Mouse (Mus musculus) ovary, postnatal 14 days (tissue): ENCODE data around the gene Gm4778.
"Not testable (repeated sequence)": the region's sequence is repeated elsewhere in the genome, so short reads cannot be mapped to it uniquely, and the experiment has no call there.

Source experiments
- DNase-seq: peaks from one replicate; pipeline ENCODE4 v3.0.0; 2022; ENCODE audit warnings: low spot score

Gene Gm4778

DNA sequence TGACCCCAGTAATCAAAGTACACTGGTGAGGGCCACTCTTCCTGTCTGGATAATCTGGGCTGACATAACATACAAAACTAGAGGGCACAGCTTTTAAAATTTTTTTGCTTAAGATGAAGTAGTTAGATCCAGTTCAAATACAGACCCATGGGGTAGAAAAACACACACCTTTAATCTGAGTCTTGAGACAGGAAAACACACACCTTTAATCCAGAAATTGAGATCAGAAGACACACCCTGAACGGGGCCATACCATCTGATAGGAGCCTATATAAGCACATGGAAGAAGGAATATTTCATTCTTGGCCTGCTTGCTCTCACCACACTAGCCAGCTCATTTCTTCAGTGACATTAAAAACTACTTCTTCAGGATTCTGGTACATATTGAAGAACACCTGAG lies at the start of gene Gm4778:
TSS of gene Gm4778 (plus strand) at position 301 of the 400 bp plus-strand sequence.
- not testable (repeated sequence) for DNase-seq

DNA sequence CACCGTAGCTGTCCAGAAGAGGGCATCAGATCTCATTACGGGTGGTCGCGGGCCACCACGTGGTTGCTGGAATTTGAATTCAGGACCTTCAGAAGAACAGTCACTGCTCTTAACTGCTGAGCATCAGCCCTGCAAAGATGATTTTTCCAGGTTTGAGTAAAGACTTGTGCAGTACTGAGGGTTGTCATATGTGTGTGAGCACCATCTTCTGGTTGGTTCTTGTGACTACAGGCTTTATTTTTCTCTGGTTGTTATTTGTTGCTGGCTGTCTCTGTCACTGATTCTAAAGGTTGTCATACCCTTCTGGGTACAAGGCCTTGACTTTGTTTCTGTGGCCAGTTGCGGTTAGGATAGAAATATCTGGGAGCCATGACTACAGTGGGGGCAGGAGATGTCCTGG lies 3.2 kb upstream of the Gm4778 start:
- no peak for DNase-seq

DNA sequence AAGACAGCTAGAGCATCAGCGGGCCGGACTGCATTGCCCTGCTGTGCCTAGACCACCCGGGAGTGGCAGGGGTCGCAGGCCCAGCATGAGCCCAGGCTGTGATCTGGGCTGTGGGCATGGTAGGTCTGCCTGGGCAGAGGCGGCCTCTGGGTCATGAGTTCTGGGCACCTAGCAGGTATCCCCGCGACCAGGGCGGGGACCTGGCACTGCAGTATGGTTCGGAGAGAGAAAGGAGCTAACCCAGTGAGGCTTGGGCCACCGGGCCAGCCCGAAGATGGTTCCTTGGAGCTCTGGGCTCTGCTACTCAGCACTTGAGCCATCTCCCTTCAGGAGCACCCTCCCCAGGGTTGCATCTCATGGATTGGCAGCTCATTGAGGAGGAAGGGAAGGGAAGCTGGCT lies 12.2 kb downstream of the Gm4778 start:
- no peak for DNase-seq

DNA sequence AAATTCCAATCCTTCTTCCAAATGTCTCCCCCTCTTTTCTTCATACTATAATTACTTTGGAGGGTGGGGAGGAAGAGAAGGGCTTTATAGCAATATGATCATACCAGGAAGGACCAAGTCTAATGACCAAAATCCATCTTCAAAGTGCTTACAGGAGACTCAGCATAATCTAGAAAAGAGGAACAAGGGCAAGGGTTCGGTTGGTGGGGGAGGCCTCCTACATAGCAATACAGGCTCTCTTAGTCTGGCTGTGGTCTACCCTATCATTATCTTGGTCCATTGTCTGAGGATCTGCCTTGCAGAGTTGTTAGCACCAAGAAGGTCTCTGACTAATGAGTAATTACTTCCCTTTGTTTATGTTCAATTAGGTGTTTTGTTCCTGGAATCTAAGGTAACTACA lies 41.6 kb downstream of the Gm4778 start:
- DNase-seq: no peak

DNA sequence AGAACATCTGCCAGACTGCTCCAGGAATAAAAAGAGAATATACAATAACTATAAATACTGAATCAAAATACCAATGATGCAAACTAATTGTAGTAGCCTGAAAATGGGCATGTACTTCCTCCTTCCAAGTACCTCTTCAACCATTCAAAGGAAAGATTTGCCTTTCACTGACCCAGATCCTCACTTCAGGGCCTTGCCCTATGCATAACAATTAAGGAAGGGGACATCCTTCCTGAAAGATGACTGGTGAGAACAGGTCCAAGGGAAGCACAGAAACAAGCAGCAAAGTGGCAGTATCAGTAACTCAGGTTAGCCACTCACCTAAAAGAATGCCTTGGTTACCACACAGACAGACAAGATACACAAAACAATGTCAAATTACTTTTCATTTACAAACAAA lies 43.1 kb downstream of the Gm4778 start:
- no peak for DNase-seq

DNA sequence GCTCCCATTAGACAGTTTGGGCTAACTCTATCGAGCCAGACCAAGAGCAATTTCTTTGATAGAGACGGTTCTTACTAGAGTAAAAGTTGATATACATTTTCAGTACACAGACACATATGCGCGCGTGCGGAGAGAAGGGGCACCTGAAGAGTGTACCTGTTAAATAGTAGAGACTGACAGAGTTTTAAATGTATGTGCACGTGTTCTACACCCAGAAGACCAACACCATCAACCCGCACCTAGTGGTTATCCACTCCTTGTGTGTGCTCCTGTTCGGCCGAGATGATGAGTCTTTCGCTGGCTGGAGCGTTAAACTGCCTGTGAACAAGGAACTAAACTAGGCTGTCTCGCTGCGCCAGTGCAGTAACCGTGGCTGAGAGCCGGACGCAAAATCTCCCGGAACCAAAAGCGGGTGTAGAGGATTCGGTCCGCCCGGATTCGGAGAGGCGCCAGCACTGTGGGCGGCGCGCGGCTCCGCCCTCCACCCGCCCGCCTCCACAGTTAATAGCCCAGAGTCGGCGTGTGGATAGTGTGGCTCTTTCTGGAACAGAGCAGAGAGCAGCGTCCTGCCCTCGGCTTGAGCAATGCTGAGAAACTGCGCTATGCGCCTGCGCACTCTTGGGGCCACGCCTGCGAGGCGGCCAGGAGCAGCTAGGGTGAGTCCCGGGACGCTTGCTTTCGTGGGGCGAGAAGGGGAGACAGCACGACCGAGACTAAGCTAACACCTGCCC lies 46.0 kb downstream of the Gm4778 start, which contains the start of gene Them4:
TSS of gene Them4 (plus strand) at position 457 of the 731 bp plus-strand sequence.
- peak; percentile 89 for DNase-seq

DNA sequence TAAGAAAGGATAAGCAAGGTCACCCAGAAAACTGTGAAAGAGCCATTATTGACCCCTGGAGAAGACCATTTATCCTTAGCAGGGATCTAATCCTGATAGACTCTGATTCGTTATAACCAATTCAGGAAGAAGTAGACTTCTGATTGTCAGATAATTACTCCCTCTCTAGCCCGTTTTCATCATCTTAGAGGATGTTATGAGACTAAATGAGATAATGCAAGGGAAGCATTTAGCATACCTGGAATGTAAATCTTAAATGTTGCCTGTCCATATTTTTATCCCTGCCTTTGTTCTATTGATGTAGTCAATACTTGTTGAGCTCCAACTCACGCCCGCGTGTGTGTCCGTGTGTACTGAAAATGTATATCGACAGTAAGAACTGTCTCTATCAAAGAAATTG lies 46.7 kb downstream of the Gm4778 start:
- DNase-seq: no peak

DNA sequence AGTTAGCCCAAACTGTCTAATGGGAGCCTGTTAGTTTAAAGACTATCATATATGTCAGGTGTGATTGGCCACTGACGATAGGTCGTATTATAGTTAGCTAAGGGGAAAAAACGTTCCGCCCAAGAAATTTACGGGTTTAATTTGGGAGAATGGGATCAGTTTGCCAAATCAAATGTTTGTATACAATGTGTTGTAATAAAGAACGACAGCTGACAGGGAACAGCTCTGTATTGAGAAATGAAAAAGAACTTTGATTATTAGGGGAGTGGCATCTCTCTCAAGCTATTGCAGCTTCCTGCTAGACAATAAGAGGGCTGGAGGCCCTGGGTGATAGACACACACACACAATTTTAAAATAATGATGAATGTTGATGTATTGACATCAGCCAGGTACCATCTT lies 47.1 kb downstream of the Gm4778 start:
- DNase-seq: no peak

DNA sequence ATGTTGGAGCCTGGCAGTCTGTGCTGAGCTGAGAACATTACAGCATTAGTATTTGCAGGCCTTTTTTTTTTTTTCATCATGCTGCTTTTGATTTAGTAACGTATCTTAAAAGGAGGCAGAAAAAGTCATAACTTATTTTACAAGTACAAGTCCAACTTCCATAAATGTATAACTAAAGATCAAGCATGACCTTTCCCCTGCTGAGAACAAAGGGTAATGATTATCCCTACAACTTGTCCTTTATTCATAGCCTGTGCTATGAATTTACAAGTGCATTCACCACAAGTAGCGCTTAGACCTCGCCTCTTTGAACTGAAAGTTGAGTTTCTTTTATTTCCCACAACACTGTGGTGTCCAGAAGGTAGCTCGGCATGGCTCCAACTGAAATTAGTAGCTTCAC lies 47.5 kb downstream of the Gm4778 start:
- no peak for DNase-seq
